Mouse (Mus musculus): ENCODE measurements around the gene Otud5.

GRCm38 (mm10) chrX:7878007-7878419 is 36.8 kb downstream of the Otud5 start, which contains the start of gene Pim2:
- TF ChIP-seq EP300 (IDR thresholded peaks at IDR 0.05; ENCODE audit: insufficient read depth, low read depth, low read length) = 0 out of 2 replicates have a peak, but pooled peaks have one; percentile 19
- 0 out of 2 replicates have a peak, but pooled peaks have one; percentile 3 for TF ChIP-seq CTCF (IDR thresholded peaks at IDR 0.05)
- no peak for TF ChIP-seq POLR2A (IDR thresholded peaks at IDR 0.05; ENCODE audit: insufficient read depth, low read depth, low read length)
